Mouse (Mus musculus): ENCODE results near the gene Smchd1.

DNA sequence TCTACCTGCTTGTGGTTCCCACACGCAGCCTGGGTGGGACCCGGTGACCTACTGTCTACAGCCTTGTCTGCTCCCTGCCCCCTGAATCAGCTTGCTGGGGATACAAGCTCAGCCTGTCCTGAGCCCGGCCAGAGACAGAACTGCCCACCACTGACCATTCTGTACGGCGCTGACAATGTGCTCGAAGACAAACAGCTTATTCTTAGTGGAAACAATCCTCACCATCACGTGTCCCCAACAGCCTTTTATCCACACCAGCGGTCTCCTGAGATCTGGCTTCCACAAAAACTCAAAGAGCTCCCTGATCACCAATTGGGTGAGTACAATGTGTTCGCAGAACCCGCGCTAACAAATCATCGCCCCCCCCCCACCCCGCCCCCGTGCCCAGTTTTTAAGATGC is 166.0 kb downstream of the Smchd1 start:
- TF ChIP-seq POLR2A (IDR thresholded peaks at IDR 0.05; ENCODE audit: control insufficient read depth, extremely low read depth, insufficient read depth, low read length, poor library complexity) (no peak), CTCF (IDR thresholded peaks at IDR 0.05; ENCODE audit: borderline replicate concordance, control insufficient read depth, extremely low read depth, insufficient read depth, low read length, poor library complexity) (no peak)

Data from thymus, adult 2 months (tissue).